Mouse (Mus musculus) heart, embryonic 11.5 days (tissue): Measurements from ENCODE around the gene Mvp. TPM values are rescaled to one million over a fixed set of nuclear protein-coding genes. Genes with fewer than 3 reads are reported as not detected.

Experiments used
- ATAC-seq: fragments of 200-750 bp; cut with Nextera tagmentation; replicated peaks from 2 replicates; pipeline ENCODE4 v1.8.0; 2017; ENCODE audit warnings: moderate library complexity; ENCODE audit not compliant: insufficient number of reproducible peaks, low FRiP score, low TSS enrichment
- H3K27ac ChIP-seq: fragments of 300-500 bp; sonication (generic); 2 replicates; pipeline ENCODE4 v1.5.1; 2014; ENCODE audit warnings: mild to moderate bottlenecking, low read depth, low read length
- H3K27me3 ChIP-seq: fragments of 300-500 bp; sonication (generic); 2 replicates; pipeline ENCODE4 v1.6.1; 2014; ENCODE audit warnings: mild to moderate bottlenecking, low read length, mixed read lengths; ENCODE audit not compliant: control insufficient read depth, insufficient read depth
- H3K36me3 ChIP-seq: fragments of 300-500 bp; sonication (generic); 2 replicates; pipeline ENCODE4 v1.6.1; 2014; ENCODE audit warnings: mild to moderate bottlenecking, low read length, moderate library complexity, mixed read lengths; ENCODE audit not compliant: control insufficient read depth, insufficient read depth
- H3K4me1 ChIP-seq: fragments of 300-500 bp; sonication (generic); 2 replicates; pipeline ENCODE4 v1.6.1; 2014; ENCODE audit warnings: low read length; ENCODE audit not compliant: control insufficient read depth, insufficient read depth
- H3K4me2 ChIP-seq: fragments of 300-500 bp; sonication (generic); 2 replicates; pipeline ENCODE4 v1.6.1; 2014; ENCODE audit warnings: mild to moderate bottlenecking, moderate library complexity
- H3K4me3 ChIP-seq: fragments of 300-500 bp; sonication (generic); 2 replicates; pipeline ENCODE4 v1.5.1; 2014; ENCODE audit warnings: low read depth, low read length
- H3K9ac ChIP-seq: fragments of 300-500 bp; sonication (generic); 2 replicates; pipeline ENCODE4 v1.6.1; 2014; ENCODE audit warnings: mild to moderate bottlenecking, low read depth, low read length, moderate library complexity
- H3K9me3 ChIP-seq: fragments of 300-500 bp; sonication (generic); replicated peaks from 2 replicates; pipeline ENCODE4 v1.6.1; 2016; ENCODE audit warnings: low read length; ENCODE audit not compliant: control insufficient read depth
- WGBS: fragments of 180-500 bp; shearing (Covaris S2); extraction: QIAGEN DNeasy Blood & Tissue Kit; methylation state at CpG from one replicate; pipeline ENCODE4 v1.1.7; 2014; ENCODE audit not compliant: insufficient replicate concordance; 5-methylcytosine and 5-hydroxymethylcytosine counted together
- polyA plus RNA-seq: library from polyadenylated mRNA; unstranded; fragments of >200 nt; fragmentation: Nextera tagmentation; extraction: Ambion mirVana; gene quantifications from 2 replicates; pipeline ENCODE4 v1.2.1, GENCODE M21; 2014

The Mvp gene
- polyA plus RNA-seq, 1 experiment from 2014 or later, result 8.5 TPM

GRCm38 (mm10) chr7:126988816-126989215 is 25.6 kb downstream of the Mvp start:
- Histone ChIP-seq H3K27ac (no peak overlapping the region), H3K4me2 (no peak overlapping the region), H3K4me1 (peaks cover 3% of the 10 kb centered on the region; the same call in 1 of the 2 replicates), H3K27me3 (no peaks in the 10 kb centered on the region), H3K9ac (no peak overlapping the region), H3K4me3 (no peak overlapping the region), H3K36me3 (no peaks in the 10 kb centered on the region), H3K9me3 (no peaks in the 10 kb centered on the region)
- WGBS, result 63% methylated on average over 8 of the region's 8 CpGs
- ATAC-seq, result no peak

- ATAC-seq, result no peak
Observed at GRCm38 (mm10) chr7:126986319-126986718, 28.1 kb downstream of the Mvp start.

GRCm38 (mm10) chr7:126984667-126985444 is 29.6 kb downstream of the Mvp start:
- Histone ChIP-seq H3K36me3 (0 out of 2 replicates have a peak, but pooled peaks cover 2% of the 10 kb centered on the region), H3K27ac (no peak overlapping the region), H3K4me2 (no peak overlapping the region), H3K27me3 (no peaks in the 10 kb centered on the region), H3K9me3 (no peaks in the 10 kb centered on the region), H3K9ac (0 out of 2 replicates have a peak overlapping the region, but pooled peaks have one; percentile 5), H3K4me3 (no peak overlapping the region), H3K4me1 (peaks cover 3% of the 10 kb centered on the region; the same call in 1 of the 2 replicates)
- 29% methylated on average over 10 of the region's 10 CpGs for WGBS
- ATAC-seq, result no peak

More at GRCm38 (mm10) chr7:126986319-126986718, 28.1 kb downstream of the Mvp start:
- Histone ChIP-seq H3K27me3 (no peaks in the 10 kb centered on the region), H3K4me3 (no peak overlapping the region), H3K4me1 (peaks cover 3% of the 10 kb centered on the region; the same call in 1 of the 2 replicates), H3K4me2 (no peak overlapping the region), H3K36me3 (no peaks in the 10 kb centered on the region), H3K9ac (no peak overlapping the region), H3K9me3 (no peaks in the 10 kb centered on the region), H3K27ac (no peak overlapping the region)
- WGBS, result 47% methylated on average over 9 of the region's 9 CpGs

- Histone ChIP-seq H3K4me2 (no peak overlapping the region), H3K9ac (no peak overlapping the region), H3K4me3 (no peak overlapping the region), H3K4me1 (peaks cover 3% of the 10 kb centered on the region; the same call in 1 of the 2 replicates), H3K27ac (no peak overlapping the region), H3K9me3 (no peaks in the 10 kb centered on the region), H3K36me3 (peaks cover 16% of the 10 kb centered on the region; the same call in 1 of the 2 replicates), H3K27me3 (no peaks in the 10 kb centered on the region)
- 83% methylated on average over 7 of the region's 7 CpGs for WGBS
- ATAC-seq, result no peak
Observed at GRCm38 (mm10) chr7:126983113-126983512, 31.3 kb downstream of the Mvp start.

GRCm38 (mm10) chr7:126982054-126982453 is 32.4 kb downstream of the Mvp start:
- Histone ChIP-seq H3K4me2 (no peak overlapping the region), H3K27ac (no peak overlapping the region), H3K4me1 (peaks cover 6% of the 10 kb centered on the region; the same call in 1 of the 2 replicates), H3K4me3 (no peak overlapping the region), H3K9ac (no peak overlapping the region), H3K36me3 (peaks cover 17% of the 10 kb centered on the region; the same call in 1 of the 2 replicates), H3K27me3 (no peaks in the 10 kb centered on the region), H3K9me3 (no peaks in the 10 kb centered on the region)
- 65% methylated on average over 4 of the region's 4 CpGs for WGBS
- ATAC-seq, result no peak

- H3K4me3 ChIP-seq, result no peak overlapping the region
- ATAC-seq, result no peak
- H3K9me3 ChIP-seq, result no peaks in the 10 kb centered on the region
- no peak overlapping the region for H3K4me2 ChIP-seq
- no peaks in the 10 kb centered on the region for H3K27me3 ChIP-seq
- H3K27ac ChIP-seq, result no peak overlapping the region
- H3K36me3 ChIP-seq, result peaks cover 17% of the 10 kb centered on the region; the same call in 1 of the 2 replicates
- no peak overlapping the region for H3K9ac ChIP-seq
- peaks cover 7% of the 10 kb centered on the region; the same call in 1 of the 2 replicates for H3K4me1 ChIP-seq
- 79% methylated on average over 2 of the region's 2 CpGs for WGBS
Observed at GRCm38 (mm10) chr7:126981601-126982000, 32.8 kb downstream of the Mvp start.

GRCm38 (mm10) chr7:126978841-126979240 is 35.6 kb downstream of the Mvp start:
- no peak overlapping the region for H3K4me2 ChIP-seq
- no peak overlapping the region for H3K4me3 ChIP-seq
- ATAC-seq, result no peak

GRCm38 (mm10) chr7:126976878-126977459 is 37.5 kb downstream of the Mvp start:
- ATAC-seq, result no peak
- 25% methylated on average over 14 of the region's 14 CpGs for WGBS
- peak overlapping the region; percentile 92 for H3K4me2 ChIP-seq

More at GRCm38 (mm10) chr7:126978841-126979240, 35.6 kb downstream of the Mvp start:
- peaks cover 17% of the 10 kb centered on the region; the same call in 1 of the 2 replicates for H3K36me3 ChIP-seq
- no peak overlapping the region for H3K9ac ChIP-seq
- H3K27ac ChIP-seq, result no peak overlapping the region
- H3K4me1 ChIP-seq, result peaks cover 5% of the 10 kb centered on the region
- H3K9me3 ChIP-seq, result no peaks in the 10 kb centered on the region
- H3K27me3 ChIP-seq, result no peaks in the 10 kb centered on the region
- 84% methylated on average over 6 of the region's 6 CpGs for WGBS

More at GRCm38 (mm10) chr7:126976878-126977459, 37.5 kb downstream of the Mvp start:
- peaks cover 5% of the 10 kb centered on the region for H3K4me1 ChIP-seq
- H3K36me3 ChIP-seq, result peaks cover 17% of the 10 kb centered on the region; the same call in 1 of the 2 replicates
- peak overlapping the region; percentile 91 for H3K4me3 ChIP-seq
- H3K9ac ChIP-seq, result peak overlapping the region; percentile 98
- H3K27me3 ChIP-seq, result no peaks in the 10 kb centered on the region
- H3K27ac ChIP-seq, result no peak overlapping the region
- H3K9me3 ChIP-seq, result no peaks in the 10 kb centered on the region
